In genomic region chr6:134420375-134420774, GRCm38 (mm10) we compare ENCODE assay signal across 14 mouse cellular contexts. TPM values are rescaled to one million over a fixed set of nuclear protein-coding genes. Genes with fewer than 3 reads are reported as not detected.
"Had no signal": no experiment of that assay in that cellular context is flagged by ENCODE, and none has a peak within 500 bp of the region (broad histone marks: within the 10 kb centered on the region; RNA-seq: fewer than 3 reads in every experiment).

No protein-coding gene starts in this region.

- H3K4me1 ChIP-seq: midbrain, embryonic 13.5 days; neural tube, embryonic 12.5 days had no signal

- H3K27me3 ChIP-seq: liver, embryonic 12.5 days; midbrain, embryonic 13.5 days; neural tube, embryonic 12.5 days; stomach, embryonic 15.5 days had no signal

- DNase-seq: lung, adult 18-20 months; lung, embryonic 14.5 days; right cerebral cortex, postnatal 14 days; thymus, adult 2 months; thymus, postnatal 25 days; thymus, postnatal 4 days had no signal

- H3K9me3 ChIP-seq: liver, embryonic 12.5 days; midbrain, embryonic 10.5 days; midbrain, embryonic 13.5 days; neural tube, embryonic 12.5 days; stomach, embryonic 15.5 days had no signal

- H3K9ac ChIP-seq: liver, embryonic 12.5 days; liver, embryonic 14.5 days; lung, embryonic 14.5 days; midbrain, embryonic 13.5 days; neural tube, embryonic 12.5 days; stomach, embryonic 15.5 days had no signal

- H3K27ac ChIP-seq: liver, embryonic 12.5 days; liver, embryonic 14.5 days; midbrain, embryonic 10.5 days; midbrain, embryonic 13.5 days; neural tube, embryonic 12.5 days; stomach, embryonic 15.5 days; stomach, postnatal 0 days had no signal

- H3K4me2 ChIP-seq: liver, embryonic 12.5 days; lung, embryonic 14.5 days; midbrain, embryonic 13.5 days; neural tube, embryonic 12.5 days; stomach, embryonic 15.5 days had no signal

- H3K4me3 ChIP-seq: liver, embryonic 12.5 days; midbrain, embryonic 10.5 days; midbrain, embryonic 13.5 days; neural tube, embryonic 12.5 days; stomach, embryonic 15.5 days had no signal

- H3K36me3 ChIP-seq: liver, embryonic 12.5 days; midbrain, embryonic 10.5 days; midbrain, embryonic 13.5 days; neural tube, embryonic 12.5 days; stomach, embryonic 15.5 days had no signal

RNA-seq across cellular contexts. Expression of gene Bcl2l14, which starts 24.3 kb away (rescaled TPM):
- polyA plus RNA-seq: midbrain, embryonic 13.5 days; midbrain, embryonic 16.5 days had no signal
